Mouse (Mus musculus): ENCODE measurements around the gene Fkbp1b.
"Not testable (repeated sequence)": the region's sequence is repeated elsewhere in the genome, so short reads cannot be mapped to it uniquely, and the experiment has no call there.

The Fkbp1b gene

DNA sequence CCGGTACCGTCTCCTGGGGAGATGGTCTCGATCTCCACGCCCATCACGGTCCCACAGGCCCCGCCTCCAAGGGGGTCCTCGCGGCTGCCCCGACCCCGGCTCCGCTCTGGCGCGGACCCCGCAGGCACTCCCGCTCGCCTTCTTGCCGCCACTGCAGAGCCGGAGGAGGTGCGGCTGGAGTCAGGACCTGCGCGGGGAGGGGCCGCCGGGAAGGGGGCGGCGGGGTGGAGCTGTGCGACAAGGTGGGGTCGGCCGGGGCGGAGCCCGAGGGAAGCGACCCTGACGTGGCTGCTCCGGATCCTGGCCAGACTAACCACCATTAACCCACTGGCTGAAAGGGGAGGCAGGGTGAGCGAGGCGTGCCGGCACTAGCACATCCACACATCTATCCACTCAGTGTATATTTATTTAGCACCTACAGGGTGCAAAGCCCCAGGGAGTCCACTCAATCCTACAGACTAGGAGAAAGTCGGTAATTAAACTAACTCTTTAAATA, at the start of gene Fkbp1b:
Gene Fkbp1b, minus strand, starts transcription at position 200 of the 496 bp plus-strand sequence.
- in situ Hi-C loops (cut with MboI; ENCODE audit: low sequenced_read_pairs) = no loop called here

DNA sequence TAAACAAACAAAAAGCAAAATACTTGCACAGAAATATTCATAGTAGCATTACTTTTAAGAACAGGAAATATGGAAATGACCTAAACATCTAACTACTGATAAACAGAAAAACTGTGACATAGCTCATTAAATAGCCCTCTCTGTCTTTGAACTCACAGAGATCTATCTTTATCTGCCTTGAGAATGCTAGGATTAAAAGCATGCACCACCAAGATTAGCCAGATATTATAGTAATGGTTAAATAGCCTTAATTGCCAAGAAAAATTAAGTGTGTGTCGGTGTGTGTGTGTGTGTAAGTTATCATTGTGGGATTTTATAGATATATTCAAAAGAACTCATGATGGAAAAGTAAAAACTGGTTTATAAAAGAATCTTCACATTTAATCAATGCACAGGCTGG, 48.5 kb upstream of the Fkbp1b start:
- in situ Hi-C loops (cut with MboI; ENCODE audit: low sequenced_read_pairs) = no loop called here

DNA sequence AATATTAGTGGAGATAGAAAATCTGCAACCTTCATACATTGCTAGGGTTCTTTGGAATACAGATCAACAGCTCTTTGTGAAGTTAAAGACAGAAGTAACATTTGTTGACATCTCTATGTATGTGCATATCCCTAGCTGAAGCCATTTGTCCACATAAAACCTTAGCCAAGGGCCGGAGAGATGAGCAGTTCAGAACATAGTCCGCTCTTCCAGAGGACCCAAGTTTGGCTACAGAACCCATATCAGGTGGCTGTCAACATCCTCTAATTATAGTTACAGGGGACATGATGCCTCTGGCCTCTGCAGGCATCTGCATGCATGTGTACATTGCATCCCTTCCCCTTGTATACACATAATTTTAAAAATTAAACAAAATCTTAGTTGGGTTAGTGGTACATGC, 47.9 kb upstream of the Fkbp1b start:
- in situ Hi-C loops (cut with MboI; ENCODE audit: low sequenced_read_pairs) = no loop called here

DNA sequence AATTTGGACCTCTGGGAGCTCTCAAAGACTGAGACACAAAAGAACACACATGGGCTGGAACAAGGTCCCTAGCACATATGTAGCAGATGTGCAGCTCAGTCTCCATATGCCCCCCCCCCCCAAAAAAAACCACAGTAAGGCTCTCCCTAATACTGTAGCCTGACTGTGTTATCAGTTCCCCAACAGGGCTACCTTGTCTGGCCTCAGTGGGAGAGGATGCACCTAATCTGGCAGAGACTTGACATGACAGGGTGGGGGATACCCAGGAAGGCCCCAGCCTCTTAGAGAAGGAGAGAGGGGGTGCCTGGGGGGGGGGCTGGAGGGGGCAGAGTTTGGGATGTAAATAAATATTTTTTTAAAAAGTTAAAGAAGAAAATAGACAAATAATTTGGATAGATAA, 47.3 kb upstream of the Fkbp1b start:
- in situ Hi-C loops (cut with MboI; ENCODE audit: low sequenced_read_pairs) = no loop called here

DNA sequence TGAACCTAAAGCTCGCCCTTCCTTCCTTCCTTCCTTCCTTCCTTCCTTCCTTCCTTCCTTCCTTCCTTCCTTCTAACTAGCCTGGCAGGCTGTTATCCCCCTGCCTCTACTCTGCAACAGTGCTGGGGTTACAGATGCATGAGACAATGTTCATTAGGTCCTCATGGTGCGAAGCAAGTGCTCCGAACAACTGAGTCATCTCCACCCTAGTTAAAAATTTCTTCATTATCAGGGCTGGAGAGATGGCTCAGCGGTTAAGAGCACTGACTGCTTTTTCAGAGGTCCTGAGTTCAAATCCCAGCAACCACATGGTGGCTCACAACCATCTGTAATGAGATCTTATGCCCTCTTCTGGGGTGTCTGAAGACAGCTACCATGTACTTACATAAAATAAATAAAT, 45.2 kb upstream of the Fkbp1b start:
- in situ Hi-C loops (cut with MboI; ENCODE audit: low sequenced_read_pairs) = not testable (repeated sequence)

DNA sequence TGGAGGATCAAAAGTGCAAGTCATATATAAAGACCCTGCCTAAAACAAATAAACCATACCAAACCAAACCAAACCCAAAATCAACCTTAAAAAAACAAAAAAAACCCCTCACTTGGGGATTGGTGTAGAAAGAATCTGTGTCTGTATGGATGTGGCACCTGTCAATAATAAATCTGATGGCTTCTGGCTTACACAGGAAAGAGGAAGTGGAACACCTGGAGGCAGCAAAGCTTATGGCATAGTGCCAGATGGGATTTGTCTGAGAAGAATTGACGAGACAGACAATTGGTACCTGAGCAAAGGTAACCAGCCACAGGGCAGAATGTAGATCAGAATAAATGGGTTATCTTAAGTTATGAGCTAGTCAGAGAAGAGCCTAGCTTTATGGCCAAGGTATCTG, 43.7 kb upstream of the Fkbp1b start:
- in situ Hi-C loops (cut with MboI; ENCODE audit: low sequenced_read_pairs) = no loop called here

DNA sequence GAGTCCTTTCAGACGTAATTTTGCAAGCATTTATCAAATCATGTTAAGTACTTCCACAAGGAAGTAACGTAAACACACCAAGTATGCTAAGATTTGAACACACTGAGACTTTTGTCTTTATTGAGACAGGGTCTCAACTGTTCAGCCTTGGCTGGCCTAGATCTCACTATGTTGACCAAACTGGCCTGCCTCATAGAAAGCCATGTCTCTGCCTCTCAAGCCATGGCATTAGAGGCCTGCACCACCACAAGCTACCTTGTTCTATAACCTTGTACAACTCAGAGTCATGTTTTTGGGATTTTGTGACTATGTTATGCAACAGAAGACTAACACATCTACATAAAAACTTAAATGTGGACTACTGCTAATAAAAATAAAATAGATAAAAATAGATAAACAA, 40.7 kb upstream of the Fkbp1b start:
- in situ Hi-C loops (cut with MboI; ENCODE audit: low sequenced_read_pairs) = no loop called here

DNA sequence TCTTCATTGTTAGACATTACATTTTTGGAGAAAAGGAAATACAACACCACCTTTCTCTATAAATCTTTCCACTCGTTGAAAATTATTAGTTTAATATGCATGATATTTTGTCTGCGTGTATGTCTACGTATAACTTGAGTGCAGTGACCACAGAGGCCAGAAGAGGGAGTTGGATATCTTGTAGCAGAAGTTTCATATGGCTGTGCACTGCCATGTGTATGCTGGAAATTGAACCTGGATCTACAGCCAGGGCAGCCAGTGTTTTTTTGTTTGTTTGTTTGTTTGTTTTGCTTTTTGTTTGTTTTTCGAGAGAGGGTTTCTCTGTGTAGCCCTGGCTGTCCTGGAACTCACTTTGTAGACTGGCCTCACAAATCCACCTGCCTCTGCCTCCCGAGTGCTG, 37.7 kb upstream of the Fkbp1b start:
- in situ Hi-C loops (cut with MboI; ENCODE audit: low sequenced_read_pairs) = no loop called here

DNA sequence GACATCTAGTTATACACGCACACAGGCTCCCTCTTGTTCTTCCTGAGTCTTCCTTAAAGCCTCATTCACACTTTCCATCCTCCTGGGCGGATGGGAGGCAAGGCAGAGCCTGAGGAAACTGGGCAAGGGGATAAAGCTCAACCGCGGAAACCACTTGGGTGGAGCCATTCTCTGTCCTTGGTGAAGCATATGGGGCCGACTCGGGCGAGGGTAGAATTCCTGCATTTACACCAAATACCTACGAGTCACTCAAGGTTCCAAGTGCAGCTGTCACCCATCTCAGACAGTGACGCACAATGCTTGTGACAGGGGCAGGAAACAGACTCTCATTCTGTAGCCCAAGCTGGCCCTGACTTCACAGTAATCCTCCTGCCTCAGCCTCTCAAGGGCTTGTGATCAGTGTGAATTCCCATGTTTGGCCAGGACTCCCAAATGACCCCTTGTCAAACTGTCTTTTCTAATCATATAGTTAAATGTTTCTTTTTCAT, 36.9 kb upstream of the Fkbp1b start:
- in situ Hi-C loops (cut with MboI; ENCODE audit: low sequenced_read_pairs) = no loop called here

DNA sequence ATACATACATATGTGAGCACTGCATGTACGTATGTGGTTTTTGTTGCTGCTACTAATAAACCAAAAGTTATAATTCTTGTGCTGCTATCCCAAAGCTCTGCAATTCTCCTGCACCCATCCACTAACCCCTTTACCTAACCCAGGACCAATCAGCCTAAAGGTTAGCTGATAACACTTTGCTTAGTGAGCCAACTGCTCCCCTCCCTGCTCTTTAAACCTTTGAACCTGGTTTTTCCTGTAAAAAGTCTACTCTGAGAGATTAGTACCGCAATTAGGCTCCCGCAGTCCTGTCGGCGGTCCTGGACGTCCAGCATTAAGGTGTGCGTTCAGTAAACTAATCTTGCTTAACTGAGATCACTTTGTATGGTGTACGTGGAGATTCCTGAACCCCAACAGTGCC, 34.2 kb upstream of the Fkbp1b start:
- in situ Hi-C loops (cut with MboI; ENCODE audit: low sequenced_read_pairs) = no loop called here

DNA sequence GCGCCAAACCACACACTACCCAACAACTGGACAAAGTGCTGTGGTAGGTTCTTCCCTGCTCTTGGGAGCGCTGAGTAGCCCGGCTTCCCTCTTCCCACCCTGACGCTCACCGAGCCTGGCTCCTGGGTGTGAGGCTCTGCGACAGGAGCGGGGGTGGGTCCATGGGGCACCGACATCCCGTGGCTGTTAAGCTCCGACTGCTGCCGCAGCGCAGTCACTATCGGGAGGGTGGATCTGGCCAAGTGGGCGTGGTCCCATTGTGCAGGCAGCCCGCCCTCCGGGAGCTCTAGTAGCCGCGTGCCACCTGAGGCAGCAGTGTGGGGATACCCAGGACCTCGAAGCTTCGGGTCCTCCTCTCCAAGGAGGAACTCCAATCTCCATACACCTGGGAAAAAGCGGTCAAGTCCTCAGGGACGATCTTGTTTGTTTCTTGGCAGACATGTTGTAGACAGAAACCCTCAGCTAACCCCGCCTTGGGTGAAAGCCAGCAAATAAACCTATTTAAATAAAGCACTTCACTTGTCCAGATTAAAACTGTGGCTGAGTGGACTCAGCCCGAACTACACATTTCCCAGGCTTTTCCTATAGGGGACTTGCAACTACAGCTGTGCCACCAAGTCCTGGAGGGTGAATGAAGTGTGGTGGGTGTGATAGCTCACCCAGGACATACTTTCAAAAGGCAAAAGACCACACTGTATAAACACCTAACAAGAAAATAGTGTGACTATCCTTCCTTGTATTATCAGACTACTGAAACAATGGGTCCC, 33.0 kb upstream of the Fkbp1b start, which contains the start of gene Mfsd2b:
Gene Mfsd2b, minus strand, starts transcription at position 199 of the 767 bp plus-strand sequence.
- in situ Hi-C loops (cut with MboI; ENCODE audit: low sequenced_read_pairs) = no loop called here

DNA sequence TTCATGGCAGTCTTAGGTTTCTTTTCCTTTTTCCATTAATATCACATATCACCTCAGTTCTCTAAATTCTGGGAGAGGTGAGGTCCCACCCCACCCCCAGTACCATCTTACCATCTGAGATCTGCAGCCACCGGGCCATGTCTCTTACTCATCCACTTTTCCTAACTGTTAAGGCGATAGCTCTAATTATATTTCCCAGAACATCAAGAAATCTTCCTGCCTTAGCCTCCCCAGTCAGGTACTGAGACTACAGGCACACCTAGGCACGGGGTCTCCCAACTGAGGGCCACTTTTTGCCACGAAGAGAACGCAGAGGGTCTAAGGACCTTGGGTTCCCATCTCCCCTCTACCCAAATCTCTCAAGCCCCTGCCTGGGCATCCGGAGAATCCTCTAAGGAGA, 32.1 kb upstream of the Fkbp1b start:
- in situ Hi-C loops (cut with MboI; ENCODE audit: low sequenced_read_pairs) = no loop called here

DNA sequence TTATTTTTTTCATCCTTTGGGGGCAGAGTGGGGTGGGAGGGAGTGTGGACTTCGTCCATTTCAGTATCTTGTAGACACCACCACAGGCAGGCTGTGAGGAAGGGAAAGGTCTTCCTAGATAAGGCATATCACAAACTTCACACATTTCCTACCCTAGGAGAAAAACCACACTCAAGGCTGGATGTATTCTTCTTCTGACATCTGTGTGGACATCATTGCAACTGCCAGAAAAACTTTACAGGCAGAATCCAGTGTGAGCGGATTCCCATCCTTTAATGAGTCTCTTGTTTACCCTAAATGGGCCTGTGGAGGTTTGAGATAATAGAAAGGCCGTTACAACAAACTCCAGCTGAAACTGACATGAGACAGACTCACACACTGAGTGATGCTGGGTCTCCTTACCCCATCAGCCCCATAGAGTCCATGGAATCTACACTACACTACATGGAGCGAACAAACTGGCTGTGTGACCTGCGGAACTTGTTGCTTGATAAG, 31.6 kb upstream of the Fkbp1b start:
- in situ Hi-C loops (cut with MboI; ENCODE audit: low sequenced_read_pairs) = no loop called here

DNA sequence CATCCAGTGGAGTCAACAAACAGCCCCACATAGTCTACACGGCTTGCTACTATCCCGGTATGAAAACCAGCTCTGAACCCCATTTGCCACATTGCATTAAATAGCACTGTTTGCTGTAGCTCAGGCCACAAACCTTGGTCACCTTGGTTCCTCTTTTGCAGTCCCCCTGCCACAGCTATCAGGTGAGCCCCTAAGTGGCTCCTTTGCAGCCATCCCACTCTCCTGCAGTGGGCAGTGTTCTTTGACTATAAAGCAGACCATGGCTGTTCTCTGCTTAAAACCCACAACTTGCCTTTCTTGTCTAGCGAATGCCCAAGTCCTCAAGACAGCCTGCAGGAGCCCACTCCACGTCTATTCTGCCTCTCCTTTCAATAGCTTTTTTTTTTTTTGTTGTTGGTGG, 30.9 kb upstream of the Fkbp1b start:
- in situ Hi-C loops (cut with MboI; ENCODE audit: low sequenced_read_pairs) = no loop called here

DNA sequence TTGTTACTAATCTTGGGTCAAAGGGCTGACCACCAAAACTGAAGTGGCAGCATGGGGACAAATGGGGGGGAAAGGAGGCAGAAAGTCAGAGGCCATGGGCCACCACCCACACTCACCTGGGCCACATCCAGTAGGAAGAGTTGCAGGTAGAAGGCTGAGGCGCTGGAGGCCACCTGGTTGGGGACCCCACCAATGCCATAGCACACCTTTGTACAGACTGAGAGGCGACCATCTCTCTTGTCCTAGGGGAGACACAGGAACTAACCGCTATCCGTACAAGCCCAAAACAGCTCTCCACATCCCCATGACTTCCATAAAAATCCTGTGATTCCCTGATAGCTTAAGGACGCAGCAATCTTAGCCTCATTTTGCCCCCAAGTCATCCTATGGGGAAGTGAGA, 29.9 kb upstream of the Fkbp1b start:
- in situ Hi-C loops (cut with MboI; ENCODE audit: low sequenced_read_pairs) = no loop called here

DNA sequence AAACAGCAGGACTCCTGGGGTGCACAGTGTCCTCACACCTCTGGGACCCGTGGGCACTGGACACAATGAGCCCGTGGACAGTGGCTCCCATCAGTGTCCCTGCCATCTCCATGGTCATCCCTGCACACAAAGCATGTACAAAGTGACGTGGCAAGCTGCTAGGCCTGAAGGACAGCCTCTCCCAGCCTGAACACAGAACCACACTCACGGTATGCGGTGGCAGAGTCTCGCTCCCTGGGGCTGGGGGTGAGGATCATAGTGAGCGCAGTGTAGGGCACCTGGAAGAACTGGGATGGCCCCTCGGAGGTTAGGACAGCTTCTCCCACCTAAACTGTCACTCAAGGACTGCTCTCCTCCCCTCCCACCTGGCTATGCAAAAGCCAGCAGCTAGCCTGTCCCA, 27.5 kb upstream of the Fkbp1b start:
- in situ Hi-C loops (cut with MboI; ENCODE audit: low sequenced_read_pairs) = no loop called here

DNA sequence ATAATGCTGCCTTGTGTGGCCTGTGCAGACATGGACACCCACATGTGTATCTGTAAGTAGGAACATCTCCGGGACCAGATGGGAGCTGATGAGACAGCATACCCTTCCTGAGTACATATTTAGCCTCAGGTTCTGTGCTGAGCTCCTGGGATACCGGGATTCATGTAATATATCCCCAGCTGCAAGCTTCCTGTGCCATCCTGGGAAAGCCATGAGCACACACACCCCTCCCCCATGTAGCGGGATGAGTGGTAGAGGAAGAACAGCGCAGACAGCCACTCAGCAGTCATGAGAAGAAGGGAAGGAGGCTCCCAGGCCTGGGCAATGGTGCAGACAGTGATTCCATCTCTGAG, 22.9 kb upstream of the Fkbp1b start:
- in situ Hi-C loops (cut with MboI; ENCODE audit: low sequenced_read_pairs) = no loop called here

DNA sequence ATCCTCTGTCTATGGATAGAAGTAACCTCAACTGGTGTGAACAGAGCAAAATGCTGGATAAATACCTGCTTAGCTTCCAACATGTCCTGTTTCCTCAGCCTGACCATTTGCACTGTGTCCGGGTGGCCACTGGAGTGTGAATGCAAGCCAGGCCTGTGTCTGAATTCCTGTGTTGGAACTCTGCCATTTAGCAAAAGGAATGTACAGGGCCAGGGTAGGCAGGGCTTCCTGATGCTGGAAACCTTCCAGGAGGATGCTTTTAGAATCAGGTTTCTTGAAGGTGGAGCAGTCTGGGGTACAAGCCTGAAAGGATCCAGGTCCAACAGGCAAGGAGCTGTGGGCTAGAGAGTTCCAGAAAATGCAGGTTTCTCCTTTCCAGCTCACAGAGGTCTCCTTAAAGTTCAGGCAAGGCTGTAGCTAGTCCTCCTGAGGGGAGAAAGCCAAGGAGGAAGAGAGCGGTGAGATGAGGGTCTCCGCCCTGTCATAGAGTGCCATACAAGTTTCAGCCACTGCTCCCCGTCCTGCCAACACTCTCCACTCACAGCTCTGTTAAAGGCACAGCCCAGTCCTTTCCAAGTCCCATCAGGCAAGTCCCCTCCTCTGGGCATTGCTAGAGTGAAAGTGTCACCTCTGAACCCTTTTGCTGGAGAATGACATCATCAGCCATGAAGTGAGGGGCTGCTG, 22.4 kb upstream of the Fkbp1b start:
- in situ Hi-C loops (cut with MboI; ENCODE audit: low sequenced_read_pairs) = no loop called here

DNA sequence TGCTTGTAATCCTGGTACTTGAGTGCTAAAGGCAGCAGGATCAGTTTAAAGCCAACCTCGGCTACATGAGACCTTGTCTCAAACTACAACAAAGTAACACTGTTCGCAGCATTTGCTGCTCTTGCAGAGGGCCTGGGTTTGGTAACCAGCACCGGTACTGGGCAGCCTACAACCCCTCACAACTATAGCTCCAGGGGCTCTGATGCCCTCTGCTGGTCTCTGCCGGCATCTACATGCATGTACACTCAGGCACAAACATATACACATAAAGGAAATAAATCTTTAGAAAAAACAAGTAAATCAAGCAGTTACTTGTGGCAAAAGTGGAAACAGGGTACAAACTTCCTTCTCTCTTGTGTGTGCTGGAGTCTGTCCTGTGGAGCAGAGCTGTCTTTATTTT, 21.3 kb upstream of the Fkbp1b start:
- in situ Hi-C loops (cut with MboI; ENCODE audit: low sequenced_read_pairs) = no loop called here

DNA sequence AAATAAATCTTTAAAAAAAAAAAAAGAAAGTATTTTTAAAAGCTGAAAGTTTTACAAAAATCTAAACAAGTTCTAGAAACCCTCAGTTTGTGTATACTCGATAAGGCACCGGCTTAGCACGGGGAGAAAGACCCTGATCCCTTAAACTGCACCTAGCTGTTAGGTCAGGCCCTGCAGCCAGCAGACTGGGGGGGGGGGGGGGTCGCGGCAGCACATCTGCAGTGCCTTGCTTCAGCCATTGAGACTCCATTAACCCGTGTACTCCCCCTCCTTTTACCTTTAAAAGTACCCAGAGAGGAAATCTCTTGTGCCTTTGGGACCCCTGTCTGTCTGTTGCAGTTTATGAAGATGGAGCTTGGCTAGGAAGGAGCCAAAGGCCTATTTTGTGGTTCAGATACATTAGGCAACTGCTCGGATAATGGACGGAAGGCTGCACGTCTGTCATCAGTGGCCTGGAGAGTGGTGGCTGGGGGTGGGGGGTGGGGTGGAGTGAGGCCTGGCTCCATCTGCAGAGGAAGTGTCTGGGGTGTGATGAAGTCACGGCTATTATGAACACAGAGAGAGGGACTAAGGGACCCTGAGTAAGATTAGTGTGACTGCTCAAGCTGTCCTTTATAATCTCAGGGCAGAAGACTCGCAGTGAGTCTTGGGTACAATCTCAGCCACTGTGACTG, 18.0 kb upstream of the Fkbp1b start:
- in situ Hi-C loops (cut with MboI; ENCODE audit: low sequenced_read_pairs) = no loop called here

DNA sequence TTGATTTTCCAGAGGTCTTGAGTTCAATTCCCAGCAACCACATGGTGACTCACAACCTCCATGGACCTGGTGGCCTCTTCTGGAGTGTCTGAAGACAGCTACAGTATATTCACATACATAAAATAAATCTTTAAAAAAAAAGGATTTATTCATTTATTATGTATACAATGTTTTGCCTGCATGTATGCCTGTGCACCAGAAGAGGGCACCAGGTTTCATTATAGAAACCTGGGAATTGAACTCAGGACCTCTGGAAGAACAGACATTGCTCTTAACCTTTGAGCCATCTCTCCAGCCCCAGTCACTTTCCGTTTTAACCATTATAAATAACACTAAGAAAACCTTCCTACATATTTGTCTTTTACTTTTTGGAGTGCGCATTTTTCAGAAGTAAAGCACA, 15.4 kb upstream of the Fkbp1b start:
- in situ Hi-C loops (cut with MboI; ENCODE audit: low sequenced_read_pairs) = no loop called here

DNA sequence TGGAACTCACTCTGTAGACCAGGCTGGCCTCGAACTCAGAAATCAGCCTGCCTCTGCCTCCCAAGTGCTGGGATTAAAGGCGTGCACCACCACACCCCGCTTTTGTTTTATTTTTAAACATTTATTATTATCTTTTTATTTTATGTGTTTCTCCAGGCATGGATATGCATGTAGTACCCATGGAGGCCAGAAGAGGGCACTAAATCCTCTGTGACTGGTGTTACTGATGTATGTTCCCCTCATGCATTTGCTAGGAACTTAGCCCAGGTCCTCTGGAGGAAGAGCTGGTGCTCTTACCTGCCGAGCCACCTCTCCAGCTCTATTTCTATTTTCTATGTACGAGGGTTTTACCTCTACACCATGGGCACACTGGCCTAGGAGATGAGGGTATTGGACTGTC, 14.8 kb upstream of the Fkbp1b start:
- in situ Hi-C loops (cut with MboI; ENCODE audit: low sequenced_read_pairs) = no loop called here
